Mouse (Mus musculus) midbrain, embryonic 13.5 days (tissue): ENCODE measurements around the gene Mex3a. TPM values are rescaled to one million over a fixed set of nuclear protein-coding genes. Genes with fewer than 3 reads are reported as not detected.
A peak's percentile ranks its signal among the peaks of the same experiment; 100 is the strongest.

Experiments
- ATAC-seq: fragments of 200-750 bp; cut with Nextera tagmentation; 2 replicates; pipeline ENCODE4 v1.8.0; 2017; ENCODE audit warnings: mild to moderate bottlenecking, moderate TSS enrichment, moderate library complexity
- H3K27ac ChIP-seq: fragments of 300-500 bp; sonication (generic); 2 replicates; pipeline ENCODE4 v1.5.1; 2015; ENCODE audit warnings: inconsistent platforms, mild to moderate bottlenecking, moderate library complexity
- H3K27me3 ChIP-seq: fragments of 300-500 bp; sonication (generic); 2 replicates; pipeline ENCODE4 v1.6.1; 2015; ENCODE audit warnings: mild to moderate bottlenecking, inconsistent platforms
- H3K36me3 ChIP-seq: fragments of 300-500 bp; sonication (generic); 2 replicates; pipeline ENCODE4 v1.6.1; 2015; ENCODE audit warnings: mild to moderate bottlenecking, inconsistent platforms
- H3K4me1 ChIP-seq: fragments of 300-500 bp; sonication (generic); replicated peaks from 2 replicates; pipeline ENCODE4 v1.6.1; 2015; ENCODE audit warnings: inconsistent platforms
- H3K4me2 ChIP-seq: fragments of 300-500 bp; sonication (generic); replicated peaks from 2 replicates; pipeline ENCODE4 v1.6.1; 2015; ENCODE audit warnings: moderate library complexity, mild to moderate bottlenecking, inconsistent platforms
- H3K4me3 ChIP-seq: fragments of 300-500 bp; sonication (generic); replicated peaks from 2 replicates; pipeline ENCODE4 v1.5.1; 2015; ENCODE audit warnings: mild to moderate bottlenecking, inconsistent platforms
- H3K9ac ChIP-seq: fragments of 300-500 bp; sonication (generic); replicated peaks from 2 replicates; pipeline ENCODE4 v1.6.1; 2015; ENCODE audit warnings: mild to moderate bottlenecking, inconsistent platforms
- H3K9me3 ChIP-seq: fragments of 300-500 bp; sonication (generic); 2 replicates; pipeline ENCODE4 v1.6.1; 2016; ENCODE audit warnings: mild to moderate bottlenecking, inconsistent platforms
- WGBS: fragments of 180-500 bp; shearing (Covaris S2); methylation state at CpG from one replicate; pipeline ENCODE4 v1.1.7; 2015; 5-methylcytosine and 5-hydroxymethylcytosine counted together
- polyA plus RNA-seq: library from polyadenylated mRNA; unstranded; fragments of >200 nt; fragmentation: Nextera tagmentation; extraction: Ambion mirVana; gene quantifications from 2 replicates; pipeline ENCODE4 v1.2.1, GENCODE M21; 2015

Gene Mex3a
- polyA plus RNA-seq, 1 experiment from 2014 or later, result 49.5 TPM

- peaks cover 31% of the 10 kb centered on the region for H3K27me3 ChIP-seq
- H3K36me3 ChIP-seq, result no peaks in the 10 kb centered on the region
- no peak for ATAC-seq
- H3K9ac ChIP-seq, result no peak overlapping the region
- no peak overlapping the region for H3K4me3 ChIP-seq
- H3K4me1 ChIP-seq, result peaks cover 30% of the 10 kb centered on the region
- no peaks in the 10 kb centered on the region for H3K9me3 ChIP-seq
- H3K27ac ChIP-seq, result no peak overlapping the region
- WGBS, result 85% methylated on average over 7 of the region's 7 CpGs
- no peak overlapping the region for H3K4me2 ChIP-seq
Measured at GRCm38 (mm10) chr3:88500087-88500486, 32.1 kb upstream of the Mex3a start.

GRCm38 (mm10) chr3:88500655-88501365, 31.4 kb upstream of the Mex3a start:
- peaks cover 32% of the 10 kb centered on the region for H3K27me3 ChIP-seq
- no peaks in the 10 kb centered on the region for H3K36me3 ChIP-seq
- no peak overlapping the region for H3K4me2 ChIP-seq
- H3K4me1 ChIP-seq, result peaks cover 30% of the 10 kb centered on the region
- H3K9me3 ChIP-seq, result no peaks in the 10 kb centered on the region
- H3K27ac ChIP-seq, result no peak overlapping the region
- no peak overlapping the region for H3K9ac ChIP-seq
- WGBS, result 52% methylated on average over 4 of the region's 4 CpGs
- H3K4me3 ChIP-seq, result no peak overlapping the region
- ATAC-seq, result no peak

GRCm38 (mm10) chr3:88501366-88502030, 30.7 kb upstream of the Mex3a start:
- Histone ChIP-seq H3K27me3 (peaks cover 32% of the 10 kb centered on the region), H3K27ac (no peak overlapping the region), H3K36me3 (no peaks in the 10 kb centered on the region), H3K4me1 (peaks cover 30% of the 10 kb centered on the region), H3K4me2 (peak overlapping the region; percentile 94), H3K9ac (0 out of 2 replicates have a peak overlapping the region, but pooled peaks have one; percentile 84), H3K9me3 (no peaks in the 10 kb centered on the region), H3K4me3 (peak overlapping the region; percentile 71)
- ATAC-seq, result no peak
- 54% methylated on average over 6 of the region's 6 CpGs for WGBS

GRCm38 (mm10) chr3:88502031-88502571, 30.1 kb upstream of the Mex3a start:
- no peak for ATAC-seq
- Histone ChIP-seq H3K4me2 (peak overlapping the region; percentile 94), H3K9me3 (no peaks in the 10 kb centered on the region), H3K36me3 (no peaks in the 10 kb centered on the region), H3K27me3 (peaks cover 32% of the 10 kb centered on the region), H3K4me3 (peak overlapping the region; percentile 71), H3K9ac (peak overlapping the region; percentile 84), H3K27ac (no peak overlapping the region), H3K4me1 (peaks cover 30% of the 10 kb centered on the region)
- 19% methylated on average over 11 of the region's 11 CpGs for WGBS

- H3K27ac ChIP-seq, result peak overlapping the region; percentile 40; the same call in 1 of the 2 replicates
- WGBS, result under 1% methylated on average over 55 of the region's 55 CpGs
- ATAC-seq, result peak; percentile 94
- H3K4me3 ChIP-seq, result peak overlapping the region; percentile 71
- peaks cover 30% of the 10 kb centered on the region for H3K4me1 ChIP-seq
- peak overlapping the region; percentile 94 for H3K4me2 ChIP-seq
- H3K27me3 ChIP-seq, result peaks cover 33% of the 10 kb centered on the region
- no peaks in the 10 kb centered on the region for H3K9me3 ChIP-seq
- H3K9ac ChIP-seq, result peak overlapping the region; percentile 84
- H3K36me3 ChIP-seq, result no peaks in the 10 kb centered on the region
Measured at GRCm38 (mm10) chr3:88502641-88503504, 29.3 kb upstream of the Mex3a start.

GRCm38 (mm10) chr3:88503505-88503863, 28.7 kb upstream of the Mex3a start:
- peak overlapping the region; percentile 94 for H3K4me2 ChIP-seq
- H3K9ac ChIP-seq, result peak overlapping the region; percentile 84; the same call in 1 of the 2 replicates
- H3K4me1 ChIP-seq, result peaks cover 30% of the 10 kb centered on the region
- whole genome bisulfite sequencing, result 21% methylated on average over 4 of the region's 4 CpGs
- H3K27ac ChIP-seq, result 0 out of 2 replicates have a peak overlapping the region, but pooled peaks have one; percentile 40
- H3K9me3 ChIP-seq, result no peaks in the 10 kb centered on the region
- peak overlapping the region; percentile 71 for H3K4me3 ChIP-seq
- peaks cover 35% of the 10 kb centered on the region for H3K27me3 ChIP-seq
- no peak; the same call in 1 of the 2 replicates for ATAC-seq
- no peaks in the 10 kb centered on the region for H3K36me3 ChIP-seq

GRCm38 (mm10) chr3:88503881-88504746, 28.1 kb upstream of the Mex3a start:
- WGBS, result 53% methylated on average over 8 of the region's 8 CpGs
- no peaks in the 10 kb centered on the region for H3K9me3 ChIP-seq
- H3K4me2 ChIP-seq, result no peak overlapping the region

GRCm38 (mm10) chr3:88505081-88505480, 27.1 kb upstream of the Mex3a start:
- 79% methylated on average over 6 of the region's 6 CpGs for WGBS
- H3K4me2 ChIP-seq, result no peak overlapping the region
- peaks cover 35% of the 10 kb centered on the region for H3K27me3 ChIP-seq
- H3K4me3 ChIP-seq, result no peak overlapping the region
- peaks cover 41% of the 10 kb centered on the region for H3K4me1 ChIP-seq
- H3K27ac ChIP-seq, result no peak overlapping the region
- no peak for ATAC-seq
- H3K9ac ChIP-seq, result no peak overlapping the region
- H3K36me3 ChIP-seq, result no peaks in the 10 kb centered on the region
- H3K9me3 ChIP-seq, result no peaks in the 10 kb centered on the region

More at GRCm38 (mm10) chr3:88503881-88504746, 28.1 kb upstream of the Mex3a start:
- ATAC-seq, result no peak
- Histone ChIP-seq H3K9ac (no peak overlapping the region), H3K4me1 (peaks cover 31% of the 10 kb centered on the region), H3K27me3 (peaks cover 35% of the 10 kb centered on the region), H3K27ac (no peak overlapping the region), H3K36me3 (no peaks in the 10 kb centered on the region), H3K4me3 (no peak overlapping the region)

GRCm38 (mm10) chr3:88505765-88506164, 26.4 kb upstream of the Mex3a start:
- peaks cover 47% of the 10 kb centered on the region for H3K4me1 ChIP-seq
- no peak for ATAC-seq
- WGBS, result 56% methylated on average over 7 of the region's 7 CpGs
- no peak overlapping the region for H3K27ac ChIP-seq
- no peak overlapping the region for H3K4me2 ChIP-seq
- H3K27me3 ChIP-seq, result peaks cover 33% of the 10 kb centered on the region
- no peak overlapping the region for H3K4me3 ChIP-seq
- no peaks in the 10 kb centered on the region for H3K9me3 ChIP-seq
- H3K36me3 ChIP-seq, result no peaks in the 10 kb centered on the region
- no peak overlapping the region for H3K9ac ChIP-seq

GRCm38 (mm10) chr3:88509250-88509649, 22.9 kb upstream of the Mex3a start:
- H3K27ac ChIP-seq, result peak overlapping the region; percentile 94
- peak overlapping the region; percentile 36 for H3K4me3 ChIP-seq
- ATAC-seq, result peak; percentile 7
- WGBS, result 79% methylated on average over 3 of the region's 3 CpGs
- H3K4me1 ChIP-seq, result peaks cover 42% of the 10 kb centered on the region
- H3K9ac ChIP-seq, result peak overlapping the region; percentile 59
- H3K9me3 ChIP-seq, result no peaks in the 10 kb centered on the region
- no peaks in the 10 kb centered on the region for H3K36me3 ChIP-seq
- peaks cover 11% of the 10 kb centered on the region; the same call in 1 of the 2 replicates for H3K27me3 ChIP-seq
- peak overlapping the region; percentile 57 for H3K4me2 ChIP-seq
